Mouse (Mus musculus) heart, postnatal 25 days (tissue): ENCODE data around the gene Pecam1. TPM values are rescaled to one million over a fixed set of nuclear protein-coding genes. Genes with fewer than 3 reads are reported as not detected.
A peak's percentile ranks its signal among the peaks of the same experiment; 100 is the strongest.
"Not testable (repeated sequence)": the region's sequence is repeated elsewhere in the genome, so short reads cannot be mapped to it uniquely, and the experiment has no call there.

Experiments
- DNase-seq: peaks from one replicate; pipeline ENCODE4 v3.0.0; 2022; ENCODE audit warnings: low spot score
- intact Hi-C: fragments of 180-260 bp; cut with DNase I; formaldehyde crosslinking; loops from one replicate; pipeline ENCODE4 v1.15.1; 2025
- total RNA-seq, 2 experiments: library from RNA; stranded (reverse); gene quantifications; 2 replicates each; pipeline ENCODE4 v1.2.3; 2021

The Pecam1 gene
- total RNA-seq, 2 experiments from 2014 or later: 127 to 139 TPM

- DNase-seq: no peak
- intact Hi-C loops: loop anchor here (5.0 kb wide), 1 partner anchor 42 kb away; no protein-coding TSS in a partner anchor
Observed at GRCm38 (mm10) chr11:106739116-106739515, 11.3 kb downstream of the Pecam1 start.

GRCm38 (mm10) chr11:106737178-106737621 is 13.2 kb downstream of the Pecam1 start:
- intact Hi-C loops: loop anchor here (2.0 to 5.0 kb wide), 2 partner anchors 26 to 40 kb away; no protein-coding TSS in a partner anchor
- peak; percentile 52 for DNase-seq

GRCm38 (mm10) chr11:106736614-106737013 is 13.8 kb downstream of the Pecam1 start:
- intact Hi-C loops: loop anchor here (2.0 to 5.0 kb wide), 2 partner anchors 26 to 39 kb away; no protein-coding TSS in a partner anchor
- no peak for DNase-seq

GRCm38 (mm10) chr11:106730714-106731113 is 19.7 kb downstream of the Pecam1 start:
- DNase-seq: no peak
- intact Hi-C loops: no loop called here

GRCm38 (mm10) chr11:106729656-106730055 is 20.8 kb downstream of the Pecam1 start:
- intact Hi-C loops: no loop called here
- no peak for DNase-seq

- DNase-seq: peak; percentile 35
Observed at GRCm38 (mm10) chr11:106728402-106729366, 21.7 kb downstream of the Pecam1 start.

GRCm38 (mm10) chr11:106727967-106728366 is 22.5 kb downstream of the Pecam1 start:
- intact Hi-C loops: no loop called here
- DNase-seq: no peak

More at GRCm38 (mm10) chr11:106728402-106729366, 21.7 kb downstream of the Pecam1 start:
- intact Hi-C loops: no loop called here

GRCm38 (mm10) chr11:106724916-106725235 is 25.6 kb downstream of the Pecam1 start:
- intact Hi-C loops: not testable (repeated sequence)

GRCm38 (mm10) chr11:106724176-106724915 is 26.1 kb downstream of the Pecam1 start:
- no peak for DNase-seq
- intact Hi-C loops: no loop called here

More at GRCm38 (mm10) chr11:106724916-106725235, 25.6 kb downstream of the Pecam1 start:
- not testable (repeated sequence) for DNase-seq

GRCm38 (mm10) chr11:106723611-106724125 is 26.8 kb downstream of the Pecam1 start:
- intact Hi-C loops: no loop called here
- DNase-seq: no peak

GRCm38 (mm10) chr11:106722831-106723361 is 27.5 kb downstream of the Pecam1 start:
- intact Hi-C loops: no loop called here
- DNase-seq: peak; percentile 71

GRCm38 (mm10) chr11:106720379-106720778 is 30.0 kb downstream of the Pecam1 start:
- intact Hi-C loops: no loop called here
- no peak for DNase-seq

GRCm38 (mm10) chr11:106716568-106716967 is 33.9 kb downstream of the Pecam1 start:
- DNase-seq: no peak
- intact Hi-C loops: no loop called here

- DNase-seq: peak; percentile 40
- intact Hi-C loops: no loop called here
Observed at GRCm38 (mm10) chr11:106715066-106715465, 35.4 kb downstream of the Pecam1 start.

- intact Hi-C loops: loop anchor here (2.0 kb wide), 1 partner anchor 26 kb away; no protein-coding TSS in a partner anchor
- DNase-seq: peak; percentile 52
Observed at GRCm38 (mm10) chr11:106710789-106711188, 39.6 kb downstream of the Pecam1 start.

GRCm38 (mm10) chr11:106709227-106709985 is 41.0 kb downstream of the Pecam1 start:
- DNase-seq: peak; percentile 24
- intact Hi-C loops: no loop called here

- intact Hi-C loops: loop anchor here (2.0 kb wide), 1 partner anchor 49 kb away; no protein-coding TSS in a partner anchor
- no peak for DNase-seq
Observed at GRCm38 (mm10) chr11:106707866-106708265, 42.6 kb downstream of the Pecam1 start.

- no peak for DNase-seq
- intact Hi-C loops: loop anchor here (2.0 kb wide), 1 partner anchor 48 kb away; no protein-coding TSS in a partner anchor
Observed at GRCm38 (mm10) chr11:106707085-106707484, 43.3 kb downstream of the Pecam1 start.

- intact Hi-C loops: loop anchor here (2.0 kb wide), 1 partner anchor 47 kb away; no protein-coding TSS in a partner anchor
- no peak for DNase-seq
Observed at GRCm38 (mm10) chr11:106706212-106706611, 44.2 kb downstream of the Pecam1 start.
